Mouse (Mus musculus) mammary gland, adult 2 months (tissue): ENCODE data around the gene Cysltr2. TPM values are rescaled to one million over a fixed set of nuclear protein-coding genes. Genes with fewer than 3 reads are reported as not detected.

Source experiments
- polyA plus RNA-seq: library from polyadenylated mRNA; depleted of rRNA; stranded (reverse); fragments of >200 nt; gene quantifications from 2 replicates; pipeline ENCODE4 v1.2.3, GENCODE M21; 2012; ENCODE audit warnings: low replicate concordance; rRNA removed

Gene Cysltr2
- polyA plus RNA-seq: 1.4 and 1.5 TPM in 2 replicates

GRCm38 (mm10) chr14:73048937-73049336, at the start of gene Cysltr2:
TSS of gene Cysltr2 (minus strand) at chr14:73049114.

Other genes starting within 250 kb of the Cysltr2 start
- gene Rcbtb2, start 73.9 kb upstream of the Cysltr2 start, polyA plus RNA-seq: 52.2 and 52.7 TPM in 2 replicates
- 5.3 and 14.3 TPM in 2 replicates for gene Lpar6, start 188.8 kb upstream of the Cysltr2 start, polyA plus RNA-seq